Mouse (Mus musculus) liver, embryonic 11.5 days (tissue): ENCODE measurements around the gene Itih2. TPM values are rescaled to one million over a fixed set of nuclear protein-coding genes. Genes with fewer than 3 reads are reported as not detected.
A peak's percentile ranks its signal among the peaks of the same experiment; 100 is the strongest.

Experiments used
- ATAC-seq: fragments of 200-750 bp; cut with Nextera tagmentation; replicated peaks from 2 replicates; pipeline ENCODE4 v1.8.0; 2017; ENCODE audit warnings: moderate number of reproducible peaks, mild to moderate bottlenecking, moderate TSS enrichment, moderate library complexity; ENCODE audit not compliant: low FRiP score
- DNase-seq: peaks from one replicate; pipeline ENCODE4 v3.0.0-alpha.2; 2017; ENCODE audit warnings: low spot score
- H3K27ac ChIP-seq: fragments of 300-500 bp; sonication (generic); 2 replicates; pipeline ENCODE4 v1.5.1; 2014; ENCODE audit warnings: mild to moderate bottlenecking, low read depth, low read length, control low read depth
- H3K27me3 ChIP-seq: fragments of 300-500 bp; sonication (generic); replicated peaks from 2 replicates; pipeline ENCODE4 v1.6.1; 2014; ENCODE audit warnings: low read length, mixed read lengths; ENCODE audit not compliant: control insufficient read depth, insufficient read depth
- H3K36me3 ChIP-seq: fragments of 300-500 bp; sonication (generic); 2 replicates; pipeline ENCODE4 v1.6.1; 2014; ENCODE audit warnings: mild to moderate bottlenecking, low read length, moderate library complexity, mixed read lengths; ENCODE audit not compliant: control insufficient read depth, insufficient read depth
- H3K4me1 ChIP-seq: fragments of 300-500 bp; sonication (generic); replicated peaks from 2 replicates; pipeline ENCODE4 v1.6.1; 2014; ENCODE audit warnings: low read length, mixed read lengths; ENCODE audit not compliant: control insufficient read depth, insufficient read depth
- H3K4me2 ChIP-seq: fragments of 300-500 bp; sonication (generic); 2 replicates; pipeline ENCODE4 v1.6.1; 2014; ENCODE audit warnings: mild to moderate bottlenecking, control low read depth, moderate library complexity
- H3K4me3 ChIP-seq: fragments of 300-500 bp; sonication (generic); 2 replicates; pipeline ENCODE4 v1.5.1; 2014; ENCODE audit warnings: low read depth, low read length, control low read depth
- H3K9ac ChIP-seq: fragments of 300-500 bp; sonication (generic); 2 replicates; pipeline ENCODE4 v1.6.1; 2014; ENCODE audit warnings: low read depth, low read length, control low read depth
- H3K9me3 ChIP-seq: fragments of 300-500 bp; sonication (generic); 2 replicates; pipeline ENCODE4 v1.6.1; 2016; ENCODE audit warnings: low read length, inconsistent platforms, mixed read lengths; ENCODE audit not compliant: control insufficient read depth
- WGBS: fragments of 180-500 bp; shearing (Covaris S2); extraction: QIAGEN DNeasy Blood & Tissue Kit; methylation state at CpG from one replicate; pipeline ENCODE4 v1.1.7; 2014; 5-methylcytosine and 5-hydroxymethylcytosine counted together
- polyA plus RNA-seq: library from polyadenylated mRNA; unstranded; fragments of >200 nt; fragmentation: Nextera tagmentation; extraction: Ambion mirVana; gene quantifications from 2 replicates; pipeline ENCODE4 v1.2.1, GENCODE M21; 2014

Itih2 gene
- polyA plus RNA-seq = 259 and 294 TPM in 2 replicates

GRCm38 (mm10) chr2:10131296-10131695, at the start of gene Itih2:
Gene Itih2, minus strand, starts transcription at chr2:10131396.
- Histone ChIP-seq H3K4me1 (no peaks in the 10 kb centered on the region), H3K9me3 (no peaks in the 10 kb centered on the region), H3K4me3 (peak within 1 kb of the TSS; percentile 37), H3K9ac (0 out of 2 replicates have a peak within 1 kb of the TSS, but pooled peaks have one; percentile 12), H3K27ac (peak within 1 kb of the TSS; percentile 65), H3K36me3 (no peaks in the 10 kb centered on the region), H3K27me3 (no peaks in the 10 kb centered on the region), H3K4me2 (no peak within 1 kb of the TSS)
- ATAC-seq (no peak), DNase-seq (no peak)
- WGBS = 80% methylated on average over 4 of the region's 4 CpGs

- no peak overlapping the region for H3K27ac ChIP-seq
- no peak overlapping the region for H3K4me2 ChIP-seq
- DNase-seq (no peak), ATAC-seq (no peak)
- H3K4me1 ChIP-seq = peaks cover 12% of the 10 kb centered on the region
- 94% methylated on average over 16 of the region's 16 CpGs for WGBS
- no peaks in the 10 kb centered on the region for H3K9me3 ChIP-seq
- no peak overlapping the region for H3K9ac ChIP-seq
- no peaks in the 10 kb centered on the region for H3K27me3 ChIP-seq
- H3K36me3 ChIP-seq = no peaks in the 10 kb centered on the region
- H3K4me3 ChIP-seq = no peak overlapping the region
Observed at GRCm38 (mm10) chr2:10169991-10170390, 38.8 kb upstream of the Itih2 start.

- Histone ChIP-seq H3K27ac (no peak overlapping the region), H3K4me2 (no peak overlapping the region), H3K9ac (no peak overlapping the region), H3K4me3 (no peak overlapping the region), H3K36me3 (no peaks in the 10 kb centered on the region), H3K9me3 (no peaks in the 10 kb centered on the region), H3K27me3 (no peaks in the 10 kb centered on the region), H3K4me1 (peaks cover 12% of the 10 kb centered on the region)
- WGBS = 59% methylated on average over 8 of the region's 8 CpGs
- DNase-seq (no peak), ATAC-seq (no peak)
Observed at GRCm38 (mm10) chr2:10168016-10168415, 36.8 kb upstream of the Itih2 start.

GRCm38 (mm10) chr2:10167283-10167682, 36.1 kb upstream of the Itih2 start:
- H3K9me3 ChIP-seq = no peaks in the 10 kb centered on the region
- H3K4me3 ChIP-seq = no peak overlapping the region
- 42% methylated on average over 11 of the region's 11 CpGs for WGBS
- H3K36me3 ChIP-seq = no peaks in the 10 kb centered on the region
- no peak for DNase-seq
- H3K9ac ChIP-seq = no peak overlapping the region
- peak overlapping the region; percentile 51 for H3K4me2 ChIP-seq
- H3K27ac ChIP-seq = no peak overlapping the region
- ATAC-seq = peak; percentile 94
- peaks cover 12% of the 10 kb centered on the region for H3K4me1 ChIP-seq
- H3K27me3 ChIP-seq = no peaks in the 10 kb centered on the region

- Histone ChIP-seq H3K27me3 (no peaks in the 10 kb centered on the region), H3K4me2 (peak overlapping the region; percentile 51), H3K9ac (no peak overlapping the region), H3K4me1 (peaks cover 12% of the 10 kb centered on the region), H3K9me3 (no peaks in the 10 kb centered on the region), H3K36me3 (no peaks in the 10 kb centered on the region), H3K4me3 (no peak overlapping the region), H3K27ac (no peak overlapping the region)
- 28% methylated on average over 6 of the region's 6 CpGs for WGBS
- DNase-seq (peak; percentile 34), ATAC-seq (peak; percentile 58)
Observed at GRCm38 (mm10) chr2:10166635-10167034, 35.4 kb upstream of the Itih2 start.

GRCm38 (mm10) chr2:10162011-10162410, 30.8 kb upstream of the Itih2 start:
- H3K4me2 ChIP-seq = no peak overlapping the region
- H3K9me3 ChIP-seq = no peaks in the 10 kb centered on the region
- 86% methylated on average over 4 of the region's 4 CpGs for WGBS
- no peak for DNase-seq
- H3K27me3 ChIP-seq = no peaks in the 10 kb centered on the region
- H3K9ac ChIP-seq = no peak overlapping the region
- H3K36me3 ChIP-seq = no peaks in the 10 kb centered on the region
- H3K27ac ChIP-seq = no peak overlapping the region
- no peak overlapping the region for H3K4me3 ChIP-seq
- no peak for ATAC-seq
- peaks cover 7% of the 10 kb centered on the region for H3K4me1 ChIP-seq

GRCm38 (mm10) chr2:10157184-10157583, 26.0 kb upstream of the Itih2 start:
- no peaks in the 10 kb centered on the region for H3K27me3 ChIP-seq
- H3K9ac ChIP-seq = no peak overlapping the region
- H3K27ac ChIP-seq = no peak overlapping the region
- DNase-seq (no peak), ATAC-seq (no peak)
- H3K4me1 ChIP-seq = peaks cover 18% of the 10 kb centered on the region
- WGBS = 74% methylated on average over 10 of the region's 10 CpGs
- no peak overlapping the region for H3K4me2 ChIP-seq
- H3K4me3 ChIP-seq = no peak overlapping the region
- H3K9me3 ChIP-seq = no peaks in the 10 kb centered on the region
- H3K36me3 ChIP-seq = no peaks in the 10 kb centered on the region

- Histone ChIP-seq H3K4me2 (peak within 1 kb of the TSS; percentile 77), H3K9ac (no peak within 1 kb of the TSS), H3K27ac (no peak within 1 kb of the TSS; the same call in 1 of the 2 replicates), H3K9me3 (no peaks in the 10 kb centered on the region), H3K4me3 (peak within 1 kb of the TSS; percentile 44), H3K27me3 (no peaks in the 10 kb centered on the region), H3K4me1 (peaks cover 18% of the 10 kb centered on the region), H3K36me3 (no peaks in the 10 kb centered on the region)
- 4% methylated on average over 27 of the region's 27 CpGs for WGBS
- ATAC-seq (peak; percentile 91), DNase-seq (peak; percentile 67)
Observed at GRCm38 (mm10) chr2:10153201-10154075, 22.2 kb upstream of the Itih2 start, which contains the start of gene Itih5. Gene Itih5, plus strand, starts transcription at chr2:10153571.

GRCm38 (mm10) chr2:10152590-10152989, 21.4 kb upstream of the Itih2 start:
- no peak overlapping the region; the same call in 1 of the 2 replicates for H3K27ac ChIP-seq
- 43% methylated on average over 5 of the region's 5 CpGs for WGBS
- H3K9ac ChIP-seq = no peak overlapping the region
- no peaks in the 10 kb centered on the region for H3K27me3 ChIP-seq
- H3K4me1 ChIP-seq = peaks cover 18% of the 10 kb centered on the region
- peak overlapping the region; percentile 77 for H3K4me2 ChIP-seq
- DNase-seq = no peak
- no peaks in the 10 kb centered on the region for H3K9me3 ChIP-seq
- H3K36me3 ChIP-seq = no peaks in the 10 kb centered on the region
- H3K4me3 ChIP-seq = no peak overlapping the region
- no peak for ATAC-seq
